ENCODE assay signal across 9 mouse cellular contexts in the genomic region with DNA sequence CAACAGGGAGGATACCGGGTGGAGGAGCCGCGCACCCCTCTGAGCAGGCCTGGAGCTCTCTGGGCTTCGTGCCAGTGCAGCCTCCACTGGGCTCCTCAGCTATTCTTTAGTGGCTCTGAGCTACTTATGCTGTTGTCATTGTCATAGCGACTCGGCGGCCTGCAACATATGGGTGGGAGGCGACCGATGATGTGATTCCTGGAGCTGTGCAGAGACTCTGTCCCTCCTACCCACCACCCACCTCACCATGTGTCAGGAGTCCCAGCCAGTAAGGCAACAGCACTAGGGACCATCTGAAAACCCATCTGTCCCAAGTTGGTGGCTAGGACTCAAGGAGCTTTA. TPM values are rescaled to one million over a fixed set of nuclear protein-coding genes. Genes with fewer than 3 reads are reported as not detected.
DNase-seq lines count a peak whose midpoint lies in the region; ATAC-seq lines count a peak whose summit lies in the region.
"Had no signal": no experiment of that assay in that cellular context is flagged by ENCODE, and none has a peak within 500 bp of the region (broad histone marks: within the 10 kb centered on the region; RNA-seq: fewer than 3 reads in every experiment).

No protein-coding gene starts in this region.

- ATAC-seq in embryonic facial prominence, embryonic 13.5 days (ENCODE audit: insufficient number of reproducible peaks, insufficient read depth, low FRiP score, low TSS enrichment, low read depth): peak; percentile 26; the same call in 1 of the 2 replicates
- peak; percentile 79 for ATAC-seq in hindbrain, embryonic 14.5 days (ENCODE audit: low FRiP score)
- no peak for ATAC-seq in liver, embryonic 12.5 days
- ATAC-seq in stomach, embryonic 15.5 days (ENCODE audit: insufficient read depth, low FRiP score, low read depth): peak; percentile 51; the same call in 1 of the 2 replicates
- no peak for ATAC-seq in activated CD4-positive, CD25-positive, alpha-beta regulatory T cell, adult 4 months

- no peaks in the 10 kb centered on the region for H3K27me3 ChIP-seq in embryonic facial prominence, embryonic 13.5 days
- H3K27me3 ChIP-seq in embryonic facial prominence, embryonic 10.5 days (replicated peaks; ENCODE audit: low read depth, poor library complexity, severe bottlenecking): no peaks in the 10 kb centered on the region
- H3K27me3 ChIP-seq in hindbrain, embryonic 14.5 days (ENCODE audit: control insufficient read depth, insufficient read depth, low read length): no peaks in the 10 kb centered on the region
- H3K27me3 ChIP-seq in liver, embryonic 12.5 days (replicated peaks): no peaks in the 10 kb centered on the region
- no peaks in the 10 kb centered on the region for H3K27me3 ChIP-seq in stomach, embryonic 15.5 days (replicated peaks)

- H3K36me3 ChIP-seq in embryonic facial prominence, embryonic 13.5 days: no peaks in the 10 kb centered on the region
- no peaks in the 10 kb centered on the region for H3K36me3 ChIP-seq in embryonic facial prominence, embryonic 10.5 days (replicated peaks)
- no peaks in the 10 kb centered on the region for H3K36me3 ChIP-seq in hindbrain, embryonic 14.5 days (replicated peaks; ENCODE audit: control insufficient read depth, insufficient read depth)
- no peaks in the 10 kb centered on the region for H3K36me3 ChIP-seq in liver, embryonic 12.5 days
- no peaks in the 10 kb centered on the region for H3K36me3 ChIP-seq in stomach, embryonic 15.5 days

- no peak overlapping the region for H3K9ac ChIP-seq in embryonic facial prominence, embryonic 13.5 days
- no peak overlapping the region for H3K9ac ChIP-seq in hindbrain, embryonic 14.5 days
- H3K9ac ChIP-seq in liver, embryonic 12.5 days: peak overlapping the region; percentile 62
- H3K9ac ChIP-seq in stomach, embryonic 15.5 days: no peak overlapping the region

- H3K9me3 ChIP-seq in embryonic facial prominence, embryonic 13.5 days: 0 out of 2 replicates have a peak, but pooled peaks cover 3% of the 10 kb centered on the region
- no peaks in the 10 kb centered on the region for H3K9me3 ChIP-seq in embryonic facial prominence, embryonic 10.5 days
- H3K9me3 ChIP-seq in hindbrain, embryonic 14.5 days (ENCODE audit: control insufficient read depth, low read length): no peaks in the 10 kb centered on the region
- no peaks in the 10 kb centered on the region for H3K9me3 ChIP-seq in liver, embryonic 12.5 days (replicated peaks)
- no peaks in the 10 kb centered on the region for H3K9me3 ChIP-seq in stomach, embryonic 15.5 days

- H3K4me1 ChIP-seq in embryonic facial prominence, embryonic 13.5 days: 0 out of 2 replicates have a peak, but pooled peaks cover 4% of the 10 kb centered on the region
- 0 out of 2 replicates have a peak, but pooled peaks cover under 1% of the 10 kb centered on the region for H3K4me1 ChIP-seq in embryonic facial prominence, embryonic 10.5 days
- peaks cover 15% of the 10 kb centered on the region; the same call in 1 of the 2 replicates for H3K4me1 ChIP-seq in hindbrain, embryonic 14.5 days (replicated peaks; ENCODE audit: control insufficient read depth, insufficient read depth, low read length)
- peaks cover 66% of the 10 kb centered on the region for H3K4me1 ChIP-seq in liver, embryonic 12.5 days
- H3K4me1 ChIP-seq in stomach, embryonic 15.5 days: peaks cover 4% of the 10 kb centered on the region; the same call in 1 of the 2 replicates

- no peak overlapping the region for H3K4me2 ChIP-seq in embryonic facial prominence, embryonic 13.5 days
- no peak overlapping the region for H3K4me2 ChIP-seq in hindbrain, embryonic 14.5 days (replicated peaks)
- no peak overlapping the region for H3K4me2 ChIP-seq in liver, embryonic 12.5 days
- no peak overlapping the region for H3K4me2 ChIP-seq in stomach, embryonic 15.5 days

- WGBS in embryonic facial prominence, embryonic 13.5 days: 82% methylated on average over 9 of the region's 9 CpGs
- WGBS in embryonic facial prominence, embryonic 10.5 days: 95% methylated on average over 9 of the region's 9 CpGs
- WGBS in hindbrain, embryonic 14.5 days: 39% methylated on average over 9 of the region's 9 CpGs
- WGBS in liver, embryonic 12.5 days (ENCODE audit: insufficient replicate concordance): 88% methylated on average over 9 of the region's 9 CpGs
- 74% methylated on average over 9 of the region's 9 CpGs for WGBS in stomach, embryonic 15.5 days

- H3K27ac ChIP-seq in embryonic facial prominence, embryonic 13.5 days: no peak overlapping the region
- no peak overlapping the region for H3K27ac ChIP-seq in embryonic facial prominence, embryonic 10.5 days (replicated peaks)
- H3K27ac ChIP-seq in hindbrain, embryonic 14.5 days: no peak overlapping the region
- peak overlapping the region; percentile 97 for H3K27ac ChIP-seq in liver, embryonic 12.5 days
- H3K27ac ChIP-seq in stomach, embryonic 15.5 days: no peak overlapping the region

- DNase-seq in embryonic facial prominence, embryonic 10.5 days (ENCODE audit: low spot score): no peak
- peak; percentile 16 for DNase-seq in cerebellum, adult 8-10 months
- DNase-seq in hindbrain, embryonic 14.5 days (ENCODE audit: low spot score): peak; percentile 43
- DNase-seq in gastrocnemius, adult 18-20 months (ENCODE audit: low spot score): no peak

- no peak overlapping the region for H3K4me3 ChIP-seq in embryonic facial prominence, embryonic 13.5 days
- H3K4me3 ChIP-seq in embryonic facial prominence, embryonic 10.5 days: no peak overlapping the region
- no peak overlapping the region for H3K4me3 ChIP-seq in hindbrain, embryonic 14.5 days (replicated peaks; ENCODE audit: low read length)
- H3K4me3 ChIP-seq in liver, embryonic 12.5 days: no peak overlapping the region
- no peak overlapping the region for H3K4me3 ChIP-seq in stomach, embryonic 15.5 days (replicated peaks)

RNA-seq across cellular contexts. Expression of a gene that starts 16.2 kb away (rescaled TPM):
- polyA plus RNA-seq in embryonic facial prominence, embryonic 13.5 days (2015; fragmentation: Nextera tagmentation; extraction: Ambion mirVana): 0.85 TPM in 1 of 2 replicates, not detected in the other
- not detected in 2 replicates for polyA plus RNA-seq in embryonic facial prominence, embryonic 10.5 days (2016; fragmentation: Nextera tagmentation; extraction: Ambion mirVana)
- polyA plus RNA-seq in hindbrain, embryonic 14.5 days (2014; fragmentation: Nextera tagmentation; extraction: Ambion mirVana): 0.54 TPM in 1 of 2 replicates, not detected in the other
- 6.0 and 8.5 TPM in 2 replicates for polyA plus RNA-seq in liver, embryonic 12.5 days (2016; fragmentation: Nextera tagmentation; extraction: Ambion mirVana)
- polyA plus RNA-seq in stomach, embryonic 15.5 days (2015; fragmentation: Nextera tagmentation; extraction: Ambion mirVana): 2.4 and 3.3 TPM in 2 replicates
- not detected for total RNA-seq in gastrocnemius, adult 18-20 months (2021)
- polyA plus RNA-seq in activated CD4-positive, CD25-positive, alpha-beta regulatory T cell, adult 4 months (2017; shearing (Covaris generic)): not detected
- total RNA-seq: liver, adult 2 months had no signal
- polyA plus RNA-seq: liver, adult 2 months had no signal

Comparison
In these comparisons a context has a peak if more than half of its experiments do, and no peak if none do; other contexts are left out.
1. ATAC-seq: peak in embryonic facial prominence, embryonic 13.5 days (single experiment), hindbrain, embryonic 14.5 days (single experiment) and stomach, embryonic 15.5 days (single experiment); none in liver, embryonic 12.5 days (single experiment) and activated CD4-positive, CD25-positive, alpha-beta regulatory T cell, adult 4 months (single experiment).
2. DNase-seq: peak in cerebellum, adult 8-10 months (single experiment) and hindbrain, embryonic 14.5 days (single experiment); none in embryonic facial prominence, embryonic 10.5 days (single experiment) and gastrocnemius, adult 18-20 months (single experiment).